Mouse (Mus musculus) stomach, embryonic 15.5 days (tissue): Measurements from ENCODE around the gene Ccr6. TPM values are rescaled to one million over a fixed set of nuclear protein-coding genes. Genes with fewer than 3 reads are reported as not detected.

Experiments
- polyA plus RNA-seq: library from polyadenylated mRNA; unstranded; fragments of >200 nt; fragmentation: Nextera tagmentation; extraction: Ambion mirVana; gene quantifications from 2 replicates; pipeline ENCODE4 v1.2.1, GENCODE M21; 2015

Ccr6 gene
- polyA plus RNA-seq, 1 experiment from 2014 or later = 1.0 TPM

Other genes starting within 250 kb of the Ccr6 start
- 0.18 and 0.24 TPM in 2 replicates for gene Gm49673, start 88.3 kb upstream of the Ccr6 start, polyA plus RNA-seq
- 32.5 and 34.4 TPM in 2 replicates for gene Rnaset2a, start 87.9 kb upstream of the Ccr6 start, polyA plus RNA-seq
- gene Fgfr1op, start 70.5 kb upstream of the Ccr6 start, polyA plus RNA-seq = 29.5 and 30.2 TPM in 2 replicates
- 195 TPM in 2 replicates for gene Mpc1, start 46.9 kb downstream of the Ccr6 start, polyA plus RNA-seq
- 72.2 and 75.6 TPM in 2 replicates for gene Sft2d1, start 75.1 kb downstream of the Ccr6 start, polyA plus RNA-seq
- gene Prr18, start 101.4 kb downstream of the Ccr6 start, polyA plus RNA-seq = 0.55 and 0.57 TPM in 2 replicates
- 0.48 and 0.49 TPM in 2 replicates for gene T2, start 119.9 kb downstream of the Ccr6 start, polyA plus RNA-seq
- gene T, start 198.4 kb downstream of the Ccr6 start, polyA plus RNA-seq = 0.54 and 0.76 TPM in 2 replicates